ENCODE assay signal across 8 mouse cellular contexts in the genomic region with DNA sequence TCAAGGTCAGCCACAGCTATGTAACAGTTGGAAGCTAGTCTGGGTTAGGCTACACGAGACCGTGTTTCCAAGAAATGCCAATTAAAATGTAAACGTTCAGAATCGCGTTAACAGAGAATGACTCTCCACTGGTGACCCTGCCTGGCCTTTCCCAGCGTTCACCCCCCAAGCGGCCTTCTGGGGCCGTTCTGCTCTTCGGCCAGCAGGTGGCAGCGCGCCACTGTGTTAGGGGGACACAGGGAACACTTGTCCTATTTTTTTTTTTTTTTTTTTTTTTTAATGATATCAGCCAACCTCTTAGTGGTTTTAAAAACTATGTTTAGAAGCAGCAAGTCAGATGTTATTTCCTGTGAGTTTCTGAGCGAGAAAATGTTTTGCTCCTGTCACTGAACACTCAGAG.
DNase-seq lines count a peak whose midpoint lies in the region; ATAC-seq and TF ChIP-seq lines count a peak whose summit lies in the region.

No protein-coding gene starts in this region.

- WGBS in intestine, embryonic 15.5 days, result 2% methylated on average over 12 of the region's 12 CpGs
- WGBS in limb, embryonic 11.5 days, result 1% methylated on average over 12 of the region's 12 CpGs
- 2% methylated on average over 12 of the region's 12 CpGs for WGBS in midbrain, embryonic 13.5 days

- peak; percentile 73 for TF ChIP-seq CTCF in gastrocnemius, adult 2 months (IDR thresholded peaks at IDR 0.05)

- H3K4me3 ChIP-seq in gastrocnemius, adult 2 months, result no peak overlapping the region
- no peak overlapping the region for H3K4me3 ChIP-seq in intestine, embryonic 15.5 days (replicated peaks)
- no peak overlapping the region for H3K4me3 ChIP-seq in limb, embryonic 11.5 days (ENCODE audit: low read depth, low read length)
- no peak overlapping the region for H3K4me3 ChIP-seq in midbrain, embryonic 13.5 days (replicated peaks)

- peak; percentile 50; the same call in 1 of the 2 replicates for ATAC-seq in intestine, embryonic 15.5 days
- no peak for ATAC-seq in limb, embryonic 11.5 days (ENCODE audit: insufficient number of reproducible peaks, low FRiP score, low TSS enrichment, low read depth)
- 0 out of 2 replicates have a peak, but pooled peaks have one; percentile 3 for ATAC-seq in midbrain, embryonic 13.5 days

- no peaks in the 10 kb centered on the region for H3K36me3 ChIP-seq in intestine, embryonic 15.5 days
- H3K36me3 ChIP-seq in limb, embryonic 11.5 days (ENCODE audit: control insufficient read depth, insufficient read depth, low read length), result no peaks in the 10 kb centered on the region
- H3K36me3 ChIP-seq in midbrain, embryonic 13.5 days, result no peaks in the 10 kb centered on the region

- H3K4me1 ChIP-seq in intestine, embryonic 15.5 days (replicated peaks), result peaks cover 7% of the 10 kb centered on the region; the same call in 1 of the 2 replicates
- H3K4me1 ChIP-seq in limb, embryonic 11.5 days (ENCODE audit: control insufficient read depth, insufficient read depth, low read length), result peaks cover 7% of the 10 kb centered on the region
- H3K4me1 ChIP-seq in midbrain, embryonic 13.5 days (replicated peaks), result peaks cover 8% of the 10 kb centered on the region

- no peak overlapping the region for H3K27ac ChIP-seq in gastrocnemius, adult 2 months
- H3K27ac ChIP-seq in intestine, embryonic 15.5 days, result no peak overlapping the region
- H3K27ac ChIP-seq in limb, embryonic 11.5 days (replicated peaks; ENCODE audit: low read depth, low read length), result no peak overlapping the region
- H3K27ac ChIP-seq in midbrain, embryonic 13.5 days, result no peak overlapping the region

- H3K27me3 ChIP-seq in intestine, embryonic 15.5 days (replicated peaks), result peaks cover 3% of the 10 kb centered on the region; the same call in 1 of the 2 replicates
- peaks cover 3% of the 10 kb centered on the region; the same call in 1 of the 2 replicates for H3K27me3 ChIP-seq in limb, embryonic 11.5 days (ENCODE audit: control insufficient read depth, insufficient read depth, low read length)
- 0 out of 2 replicates have a peak, but pooled peaks cover 4% of the 10 kb centered on the region for H3K27me3 ChIP-seq in midbrain, embryonic 13.5 days

- DNase-seq in layer of hippocampus, adult 11-12 months (ENCODE audit: low spot score), result peak; percentile 27
- DNase-seq in layer of hippocampus, adult 9-10 months (ENCODE audit: low spot score), result no peak
- peak; percentile 33 for DNase-seq in cerebellum, adult 9-11 months
- DNase-seq in gastrocnemius, adult 2 months, result peak; percentile 67
- peak; percentile 78 for DNase-seq in limb, embryonic 11.5 days (ENCODE audit: low spot score)
- peak; percentile 44 for DNase-seq in spleen, adult 12 weeks (ENCODE audit: low spot score)

- intact Hi-C loops in gastrocnemius, adult 2 months (cut with DNase I), result loop anchor here (5.0 kb wide), 2 partner anchors 436 to 519 kb away; no protein-coding TSS in a partner anchor

- no peaks in the 10 kb centered on the region for H3K9me3 ChIP-seq in intestine, embryonic 15.5 days
- no peaks in the 10 kb centered on the region for H3K9me3 ChIP-seq in limb, embryonic 11.5 days (ENCODE audit: control insufficient read depth, low read length)
- no peaks in the 10 kb centered on the region for H3K9me3 ChIP-seq in midbrain, embryonic 13.5 days

- H3K4me2 ChIP-seq in intestine, embryonic 15.5 days (replicated peaks), result no peak overlapping the region
- H3K4me2 ChIP-seq in limb, embryonic 11.5 days (ENCODE audit: low read depth, severe bottlenecking), result no peak overlapping the region
- H3K4me2 ChIP-seq in midbrain, embryonic 13.5 days (replicated peaks), result no peak overlapping the region

- H3K9ac ChIP-seq in intestine, embryonic 15.5 days, result no peak overlapping the region
- no peak overlapping the region for H3K9ac ChIP-seq in limb, embryonic 11.5 days (ENCODE audit: low read length)
- H3K9ac ChIP-seq in midbrain, embryonic 13.5 days (replicated peaks), result no peak overlapping the region
